Mouse (Mus musculus) embryonic facial prominence, embryonic 11.5 days (tissue): ENCODE results near the gene Pxdc1. TPM values are rescaled to one million over a fixed set of nuclear protein-coding genes. Genes with fewer than 3 reads are reported as not detected.

Experiments used
- ATAC-seq: fragments of 200-750 bp; cut with Nextera tagmentation; replicated peaks from 2 replicates; pipeline ENCODE4 v1.8.0; 2017; ENCODE audit warnings: low read depth; ENCODE audit not compliant: insufficient number of reproducible peaks, low FRiP score, low TSS enrichment
- DNase-seq: peaks from one replicate; pipeline ENCODE4 v3.0.0-alpha.2; 2015; ENCODE audit warnings: low spot score
- H3K27ac ChIP-seq: fragments of 300-500 bp; sonication (generic); replicated peaks from 2 replicates; pipeline ENCODE4 v1.5.1; 2014; ENCODE audit warnings: mild to moderate bottlenecking, low read depth, low read length, control low read depth
- H3K27me3 ChIP-seq: fragments of 300-500 bp; sonication (generic); 2 replicates; pipeline ENCODE4 v1.6.1; 2014; ENCODE audit warnings: mild to moderate bottlenecking, low read length, moderate library complexity, mixed read lengths; ENCODE audit not compliant: control insufficient read depth, insufficient read depth
- H3K36me3 ChIP-seq: fragments of 300-500 bp; sonication (generic); replicated peaks from 2 replicates; pipeline ENCODE4 v1.6.1; 2014; ENCODE audit warnings: low read depth, mild to moderate bottlenecking, low read length, moderate library complexity, mixed read lengths; ENCODE audit not compliant: control insufficient read depth, insufficient read depth
- H3K4me1 ChIP-seq: fragments of 300-500 bp; sonication (generic); 2 replicates; pipeline ENCODE4 v1.6.1; 2014; ENCODE audit warnings: low read length, mixed read lengths; ENCODE audit not compliant: control insufficient read depth, insufficient read depth
- H3K4me2 ChIP-seq: fragments of 300-500 bp; sonication (generic); 2 replicates; pipeline ENCODE4 v1.6.1; 2014; ENCODE audit warnings: low read depth, mild to moderate bottlenecking, control low read depth, low read length, moderate library complexity
- H3K4me3 ChIP-seq: fragments of 300-500 bp; sonication (generic); 2 replicates; pipeline ENCODE4 v1.5.1; 2014; ENCODE audit warnings: low read depth, low read length, control low read depth
- H3K9ac ChIP-seq: fragments of 300-500 bp; sonication (generic); replicated peaks from 2 replicates; pipeline ENCODE4 v1.6.1; 2014; ENCODE audit warnings: mild to moderate bottlenecking, control low read depth, low read length
- H3K9me3 ChIP-seq: fragments of 300-500 bp; sonication (generic); replicated peaks from 2 replicates; pipeline ENCODE4 v1.6.1; 2016; ENCODE audit warnings: mild to moderate bottlenecking, low read length, inconsistent platforms, mixed read lengths; ENCODE audit not compliant: control insufficient read depth
- WGBS: fragments of 180-500 bp; shearing (Covaris S2); extraction: QIAGEN DNeasy Blood & Tissue Kit; methylation state at CpG from one replicate; pipeline ENCODE4 v1.1.7; 2014; 5-methylcytosine and 5-hydroxymethylcytosine counted together
- polyA plus RNA-seq: library from polyadenylated mRNA; unstranded; fragments of >200 nt; fragmentation: Nextera tagmentation; extraction: Ambion mirVana; gene quantifications from 2 replicates; pipeline ENCODE4 v1.2.1, GENCODE M21; 2014

Gene Pxdc1
- polyA plus RNA-seq, result 6.2 and 8.0 TPM in 2 replicates

DNA sequence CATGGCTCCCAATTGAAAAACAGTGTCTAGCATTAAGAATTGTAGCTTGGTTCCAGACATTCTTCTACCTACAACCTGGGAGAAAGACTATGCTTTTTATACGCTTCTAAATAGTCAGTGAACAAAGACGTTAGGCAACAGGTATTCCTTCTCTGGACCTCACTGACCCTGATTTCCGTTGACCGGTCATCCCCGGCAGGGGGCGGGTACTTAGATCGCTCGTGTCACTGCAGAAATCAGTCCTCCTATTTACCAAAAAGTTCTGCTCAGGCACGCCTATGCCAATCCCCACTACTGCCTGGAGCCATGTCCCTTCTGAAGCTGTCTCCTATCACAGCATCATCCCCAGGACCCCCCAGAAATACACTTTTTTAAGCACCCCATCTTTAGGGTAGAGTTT lies at the start of gene Pxdc1:
Gene Pxdc1, minus strand, starts transcription at position 96 of the 400 bp plus-strand sequence.
- peak within 1 kb of the TSS; percentile 56 for H3K4me3 ChIP-seq
- H3K9ac ChIP-seq, result peak within 1 kb of the TSS; percentile 65
- no peak for ATAC-seq
- peaks cover 14% of the 10 kb centered on the region for H3K27me3 ChIP-seq
- peak within 1 kb of the TSS; percentile 95 for H3K4me2 ChIP-seq
- H3K27ac ChIP-seq, result no peak within 1 kb of the TSS; the same call in 1 of the 2 replicates
- H3K9me3 ChIP-seq, result no peaks in the 10 kb centered on the region
- peaks cover 2% of the 10 kb centered on the region; the same call in 1 of the 2 replicates for H3K4me1 ChIP-seq
- peak; percentile 70 for DNase-seq
- WGBS, result under 1% methylated on average over 9 of the region's 9 CpGs
- H3K36me3 ChIP-seq, result no peaks in the 10 kb centered on the region

DNA sequence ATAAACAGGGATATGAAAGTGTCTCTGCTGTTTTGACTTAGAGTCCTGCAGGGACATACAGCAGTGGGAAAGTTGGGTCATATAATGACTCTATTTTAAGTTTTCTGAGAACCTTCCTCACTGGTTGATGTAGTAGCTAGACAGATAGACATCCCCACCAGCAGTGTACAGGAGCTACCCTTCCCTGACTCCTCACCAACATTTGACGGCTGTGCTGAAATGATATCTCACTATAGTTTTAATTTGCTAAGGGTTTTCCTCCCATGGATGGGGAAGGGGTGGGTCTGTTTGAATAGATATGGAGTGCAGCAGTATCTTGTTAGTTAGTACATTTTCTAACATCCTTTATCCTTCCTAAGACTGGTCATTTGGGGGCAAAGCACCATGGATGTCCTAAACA lies 47.3 kb upstream of the Pxdc1 start:
- 91% methylated on average over 1 of the region's 1 CpGs for WGBS
- Histone ChIP-seq H3K4me1 (no peaks in the 10 kb centered on the region), H3K9me3 (no peaks in the 10 kb centered on the region), H3K4me3 (no peak overlapping the region), H3K9ac (no peak overlapping the region), H3K36me3 (no peaks in the 10 kb centered on the region), H3K27ac (no peak overlapping the region), H3K4me2 (no peak overlapping the region), H3K27me3 (no peaks in the 10 kb centered on the region)
- DNase-seq, result no peak
- no peak for ATAC-seq

DNA sequence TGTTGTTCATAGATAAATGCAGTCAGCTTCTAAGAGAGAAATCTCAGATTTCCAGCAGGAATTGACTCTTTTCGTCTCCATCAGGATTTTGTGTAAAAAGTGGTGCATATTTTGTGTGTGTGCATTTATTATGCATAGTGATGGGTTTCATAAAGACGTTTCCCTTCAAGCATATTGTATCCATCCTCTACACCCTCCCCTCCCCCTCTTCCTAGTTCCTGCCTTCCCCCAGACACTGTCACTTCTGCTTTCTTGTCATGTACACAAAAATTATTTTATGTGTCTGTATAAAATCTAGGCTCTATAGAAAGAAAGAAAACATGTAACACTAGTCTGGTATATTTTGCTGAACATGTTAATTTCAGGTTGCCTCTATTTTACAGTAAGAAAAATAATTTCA lies 46.8 kb upstream of the Pxdc1 start:
- Histone ChIP-seq H3K4me3 (no peak overlapping the region), H3K27me3 (no peaks in the 10 kb centered on the region), H3K4me1 (no peaks in the 10 kb centered on the region), H3K9me3 (no peaks in the 10 kb centered on the region), H3K9ac (no peak overlapping the region), H3K27ac (no peak overlapping the region), H3K36me3 (no peaks in the 10 kb centered on the region), H3K4me2 (no peak overlapping the region)
- no peak for DNase-seq
- ATAC-seq, result no peak
- 56% methylated on average over 2 of the region's 2 CpGs for WGBS

DNA sequence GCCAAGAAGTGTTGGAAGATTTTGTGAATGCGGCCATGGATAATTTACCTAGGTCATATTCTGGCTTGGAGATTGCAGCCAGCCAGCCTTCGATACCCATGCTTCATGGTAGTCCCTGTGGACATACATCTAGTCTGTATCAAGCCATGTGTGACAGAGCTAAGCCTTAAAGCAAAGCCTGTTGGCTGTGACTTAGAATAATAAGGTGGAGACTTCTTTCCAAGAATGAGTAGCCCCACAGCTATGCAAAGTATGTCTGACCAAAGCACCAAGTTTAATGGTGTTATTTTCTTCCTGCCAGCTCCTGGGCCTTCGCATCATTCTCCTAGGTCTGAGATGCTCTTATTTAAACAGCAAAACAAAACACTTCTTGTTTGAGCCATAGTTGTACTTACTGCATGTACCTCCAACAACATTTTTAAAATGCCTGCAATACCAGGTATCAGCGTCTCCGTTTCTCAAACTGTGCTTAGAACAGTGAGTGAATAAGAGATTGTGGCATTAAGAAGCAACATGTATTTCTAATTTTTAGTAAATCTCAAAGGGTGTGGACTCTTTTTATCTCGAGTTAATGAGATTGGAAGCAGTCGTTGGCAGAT lies 43.5 kb upstream of the Pxdc1 start:
- Histone ChIP-seq H3K4me2 (no peak overlapping the region), H3K36me3 (no peaks in the 10 kb centered on the region), H3K27ac (no peak overlapping the region), H3K4me3 (no peak overlapping the region), H3K4me1 (no peaks in the 10 kb centered on the region), H3K9me3 (no peaks in the 10 kb centered on the region), H3K27me3 (no peaks in the 10 kb centered on the region), H3K9ac (no peak overlapping the region)
- 83% methylated on average over 7 of the region's 7 CpGs for WGBS
- DNase-seq (no peak), ATAC-seq (no peak)

DNA sequence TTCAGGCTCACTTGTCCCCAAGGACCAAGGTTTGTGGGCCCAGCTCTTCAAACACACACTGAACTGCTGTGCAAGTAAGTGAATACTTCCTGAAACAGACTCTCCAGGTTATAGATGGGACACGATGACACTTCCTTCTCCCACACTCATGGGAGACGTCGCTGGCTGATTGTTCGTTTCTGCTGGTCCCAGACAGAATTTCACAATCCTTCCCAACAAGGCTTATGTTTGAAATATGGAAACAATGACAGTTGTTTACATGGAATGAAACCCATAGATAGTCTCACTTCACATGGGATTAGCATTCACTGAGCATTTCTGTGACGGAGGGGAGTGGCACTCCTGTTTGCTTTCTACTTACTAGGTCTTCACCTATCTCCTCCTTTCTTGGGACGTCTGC lies 39.8 kb upstream of the Pxdc1 start:
- 81% methylated on average over 6 of the region's 6 CpGs for WGBS
- Histone ChIP-seq H3K4me2 (no peak overlapping the region), H3K27ac (no peak overlapping the region), H3K4me1 (no peaks in the 10 kb centered on the region), H3K9ac (no peak overlapping the region), H3K27me3 (no peaks in the 10 kb centered on the region), H3K9me3 (no peaks in the 10 kb centered on the region), H3K4me3 (no peak overlapping the region), H3K36me3 (no peaks in the 10 kb centered on the region)
- ATAC-seq (no peak), DNase-seq (no peak)

DNA sequence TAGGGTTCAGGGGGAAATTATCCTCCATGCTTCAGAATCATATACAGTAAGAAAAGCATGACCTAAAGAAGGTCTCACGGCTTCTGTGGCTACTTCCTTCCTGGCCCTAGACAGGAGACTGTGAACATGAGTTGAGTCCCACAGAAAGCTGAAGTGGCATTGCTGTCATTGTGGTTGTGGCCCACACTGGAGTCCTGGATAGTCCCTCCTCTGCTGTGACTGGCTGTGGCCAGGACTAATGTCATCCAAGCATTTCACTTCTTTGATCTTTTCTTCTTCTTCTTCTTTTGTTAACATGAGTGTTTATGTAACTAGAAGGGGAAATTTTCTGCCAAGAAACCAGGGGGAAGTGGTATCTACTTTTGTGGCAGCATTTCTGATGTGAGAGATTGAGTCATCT lies 37.8 kb upstream of the Pxdc1 start:
- DNase-seq, result no peak
- WGBS, result 81% methylated on average over 1 of the region's 1 CpGs
- Histone ChIP-seq H3K27me3 (no peaks in the 10 kb centered on the region), H3K4me1 (no peaks in the 10 kb centered on the region), H3K4me3 (no peak overlapping the region), H3K4me2 (no peak overlapping the region), H3K27ac (no peak overlapping the region), H3K9ac (no peak overlapping the region), H3K9me3 (no peaks in the 10 kb centered on the region), H3K36me3 (no peaks in the 10 kb centered on the region)
- ATAC-seq, result no peak

DNA sequence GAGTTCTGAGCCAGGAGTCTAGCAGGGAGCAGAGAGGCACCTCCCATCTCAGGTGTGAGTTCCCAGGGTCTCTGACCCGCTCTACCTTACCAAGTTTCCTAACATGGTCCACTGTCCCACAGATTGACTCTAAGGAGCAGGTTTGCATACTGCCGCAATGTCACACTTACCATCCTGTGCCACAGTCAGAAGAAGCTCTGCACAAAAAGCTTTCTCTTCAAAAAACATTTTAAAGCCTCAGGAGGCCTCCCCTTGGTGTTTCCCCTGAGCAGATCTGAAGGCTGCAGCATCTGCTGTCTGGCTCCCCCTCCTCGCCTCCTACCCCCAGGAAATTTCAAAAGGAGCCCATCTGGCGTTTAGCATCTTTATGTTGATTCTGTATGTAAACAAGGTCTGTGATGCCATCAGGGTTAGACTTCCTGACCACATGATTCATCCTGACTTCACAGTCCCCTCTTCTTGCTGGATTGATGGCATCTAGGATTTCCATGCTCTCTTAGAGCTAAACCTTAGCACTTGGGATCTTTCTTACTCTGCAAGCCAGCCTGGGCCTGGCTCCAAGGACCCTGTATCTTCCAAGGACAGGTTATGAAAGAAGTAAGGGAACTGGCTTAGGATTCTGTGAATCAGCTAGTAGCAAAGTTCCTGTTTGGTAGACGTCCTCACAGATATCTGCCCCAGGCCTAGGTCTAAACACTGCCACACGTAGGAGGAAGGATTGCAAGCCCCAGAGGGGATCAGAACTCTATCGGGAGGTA lies 31.9 kb upstream of the Pxdc1 start:
- H3K27me3 ChIP-seq, result no peaks in the 10 kb centered on the region
- no peak for ATAC-seq
- H3K9ac ChIP-seq, result no peak overlapping the region
- no peaks in the 10 kb centered on the region for H3K9me3 ChIP-seq
- DNase-seq, result no peak
- 67% methylated on average over 7 of the region's 7 CpGs for WGBS
- H3K27ac ChIP-seq, result no peak overlapping the region
- H3K4me1 ChIP-seq, result no peaks in the 10 kb centered on the region
- no peaks in the 10 kb centered on the region for H3K36me3 ChIP-seq
- H3K4me2 ChIP-seq, result no peak overlapping the region
- no peak overlapping the region for H3K4me3 ChIP-seq

DNA sequence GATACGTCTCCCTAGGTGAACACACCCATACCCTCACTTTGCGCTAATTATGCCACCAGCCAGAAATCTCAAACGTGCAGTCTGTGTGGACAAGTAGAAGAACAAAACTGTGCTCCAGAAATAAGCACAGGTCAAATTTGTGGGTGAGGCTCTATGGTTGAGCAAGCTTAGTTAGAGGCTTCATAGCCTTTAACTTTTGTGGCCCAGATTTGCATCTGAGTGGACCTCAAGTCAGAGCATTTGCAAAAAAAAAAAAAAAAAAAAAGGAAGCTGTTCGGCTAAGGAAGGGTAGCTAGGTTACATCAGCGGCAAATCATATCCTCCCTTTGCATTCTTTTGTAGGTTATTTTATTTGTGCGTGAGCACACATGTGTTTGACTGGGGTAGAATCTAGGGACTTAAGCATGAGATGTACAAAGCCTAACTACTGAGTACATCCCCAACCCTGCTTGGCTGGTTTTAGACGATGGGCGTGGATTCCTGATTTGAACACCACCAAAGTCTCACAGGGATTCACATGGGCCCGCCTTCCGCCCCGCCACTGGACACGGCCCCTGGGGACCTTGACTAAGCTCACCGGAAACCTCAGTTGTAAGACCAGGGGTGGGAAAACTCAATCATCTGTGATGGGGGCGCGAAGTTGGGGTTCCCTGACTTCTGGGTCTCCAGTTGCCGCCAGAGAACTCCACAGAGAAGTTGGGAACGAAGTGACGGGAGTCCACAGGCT lies 30.6 kb upstream of the Pxdc1 start:
- ATAC-seq, result no peak
- Histone ChIP-seq H3K4me3 (no peak overlapping the region), H3K36me3 (no peaks in the 10 kb centered on the region), H3K9me3 (no peaks in the 10 kb centered on the region), H3K27me3 (no peaks in the 10 kb centered on the region), H3K4me1 (no peaks in the 10 kb centered on the region), H3K4me2 (no peak overlapping the region), H3K27ac (no peak overlapping the region), H3K9ac (no peak overlapping the region)
- 90% methylated on average over 18 of the region's 18 CpGs for WGBS
- no peak for DNase-seq
